Mouse (Mus musculus): ENCODE results near the gene Fsip1. TPM values are rescaled to one million over a fixed set of nuclear protein-coding genes. Genes with fewer than 3 reads are reported as not detected.
"Not testable (repeated sequence)": the region's sequence is repeated elsewhere in the genome, so short reads cannot be mapped to it uniquely, and the experiment has no call there.

Gene Fsip1
- total RNA-seq, 2 experiments from 2014 or later, result not detected

- Histone ChIP-seq H3K27ac (no peak overlapping the region), H3K4me3 (no peak overlapping the region)
- intact Hi-C loops (cut with DNase I), result no loop called here
- no peak for DNase-seq
- TF ChIP-seq CTCF (IDR thresholded peaks at IDR 0.05), result no peak
These were observed 97.6 kb downstream of the Fsip1 start for GRCm38 (mm10) chr2:118159126-118159525.

GRCm38 (mm10) chr2:118158095-118158494 is 98.7 kb downstream of the Fsip1 start:
- no peak for DNase-seq
- no peak overlapping the region for H3K4me3 ChIP-seq
- intact Hi-C loops (cut with DNase I), result no loop called here
- no peak for TF ChIP-seq CTCF (IDR thresholded peaks at IDR 0.05)
- no peak overlapping the region for H3K27ac ChIP-seq

- H3K4me3 ChIP-seq, result no peak overlapping the region
- intact Hi-C loops (cut with DNase I), result no loop called here
- no peak overlapping the region for H3K27ac ChIP-seq
- TF ChIP-seq CTCF (IDR thresholded peaks at IDR 0.05), result no peak
- peak; percentile 60 for DNase-seq
These were observed 106.8 kb downstream of the Fsip1 start for GRCm38 (mm10) chr2:118149855-118150563.

- no peak for TF ChIP-seq CTCF (IDR thresholded peaks at IDR 0.05)
- DNase-seq, result no peak
- intact Hi-C loops (cut with DNase I), result no loop called here
- no peak overlapping the region for H3K27ac ChIP-seq
- H3K4me3 ChIP-seq, result no peak overlapping the region
These were observed 108.2 kb downstream of the Fsip1 start for GRCm38 (mm10) chr2:118148321-118149142.

GRCm38 (mm10) chr2:118147749-118148148 is 109.0 kb downstream of the Fsip1 start:
- H3K4me3 ChIP-seq; intact Hi-C loops (cut with DNase I); H3K27ac ChIP-seq; DNase-seq: not testable (repeated sequence)

- no peak for TF ChIP-seq CTCF (IDR thresholded peaks at IDR 0.05)
- no peak for DNase-seq
- Histone ChIP-seq H3K4me3 (no peak overlapping the region), H3K27ac (no peak overlapping the region)
- intact Hi-C loops (cut with DNase I), result no loop called here
These were observed 115.1 kb downstream of the Fsip1 start for GRCm38 (mm10) chr2:118141651-118142050.

GRCm38 (mm10) chr2:118139261-118139660 is 117.5 kb downstream of the Fsip1 start:
- intact Hi-C loops (cut with DNase I), result no loop called here
- TF ChIP-seq CTCF (IDR thresholded peaks at IDR 0.05), result no peak
- no peak for DNase-seq

GRCm38 (mm10) chr2:118137776-118138175 is 119.0 kb downstream of the Fsip1 start:
- intact Hi-C loops (cut with DNase I), result no loop called here
- TF ChIP-seq CTCF (IDR thresholded peaks at IDR 0.05), result no peak
- no peak for DNase-seq
- Histone ChIP-seq H3K4me3 (no peak overlapping the region), H3K27ac (no peak overlapping the region)

More at GRCm38 (mm10) chr2:118139261-118139660, 117.5 kb downstream of the Fsip1 start:
- no peak overlapping the region for H3K4me3 ChIP-seq
- no peak overlapping the region for H3K27ac ChIP-seq

- Histone ChIP-seq H3K27ac (no peak overlapping the region), H3K4me3 (no peak overlapping the region)
- no peak for DNase-seq
- intact Hi-C loops (cut with DNase I), result no loop called here
- no peak for TF ChIP-seq CTCF (IDR thresholded peaks at IDR 0.05)
These were observed 119.7 kb downstream of the Fsip1 start for GRCm38 (mm10) chr2:118137071-118137470.

GRCm38 (mm10) chr2:118128313-118128712 is 128.5 kb downstream of the Fsip1 start:
- intact Hi-C loops (cut with DNase I), result no loop called here
- Histone ChIP-seq H3K4me3 (no peak overlapping the region), H3K27ac (no peak overlapping the region)
- no peak for TF ChIP-seq CTCF (IDR thresholded peaks at IDR 0.05)
- DNase-seq, result no peak

GRCm38 (mm10) chr2:118127516-118128288 is 129.1 kb downstream of the Fsip1 start:
- H3K4me3 ChIP-seq, result no peak overlapping the region
- no peak for DNase-seq
- H3K27ac ChIP-seq, result no peak overlapping the region
- intact Hi-C loops (cut with DNase I), result no loop called here
- TF ChIP-seq CTCF (IDR thresholded peaks at IDR 0.05), result no peak

- intact Hi-C loops (cut with DNase I), result no loop called here
- no peak for DNase-seq
- TF ChIP-seq CTCF (IDR thresholded peaks at IDR 0.05), result no peak
- no peak overlapping the region for H3K4me3 ChIP-seq
- no peak overlapping the region for H3K27ac ChIP-seq
These were observed 130.8 kb downstream of the Fsip1 start for GRCm38 (mm10) chr2:118125943-118126470.
